Mouse (Mus musculus): ENCODE measurements around the gene Naa15.

Gene Naa15

GRCm38 (mm10) chr3:51517467-51517866, 102.5 kb downstream of the Naa15 start:
- no peak for DNase-seq (ENCODE audit: low read depth)

DNA sequence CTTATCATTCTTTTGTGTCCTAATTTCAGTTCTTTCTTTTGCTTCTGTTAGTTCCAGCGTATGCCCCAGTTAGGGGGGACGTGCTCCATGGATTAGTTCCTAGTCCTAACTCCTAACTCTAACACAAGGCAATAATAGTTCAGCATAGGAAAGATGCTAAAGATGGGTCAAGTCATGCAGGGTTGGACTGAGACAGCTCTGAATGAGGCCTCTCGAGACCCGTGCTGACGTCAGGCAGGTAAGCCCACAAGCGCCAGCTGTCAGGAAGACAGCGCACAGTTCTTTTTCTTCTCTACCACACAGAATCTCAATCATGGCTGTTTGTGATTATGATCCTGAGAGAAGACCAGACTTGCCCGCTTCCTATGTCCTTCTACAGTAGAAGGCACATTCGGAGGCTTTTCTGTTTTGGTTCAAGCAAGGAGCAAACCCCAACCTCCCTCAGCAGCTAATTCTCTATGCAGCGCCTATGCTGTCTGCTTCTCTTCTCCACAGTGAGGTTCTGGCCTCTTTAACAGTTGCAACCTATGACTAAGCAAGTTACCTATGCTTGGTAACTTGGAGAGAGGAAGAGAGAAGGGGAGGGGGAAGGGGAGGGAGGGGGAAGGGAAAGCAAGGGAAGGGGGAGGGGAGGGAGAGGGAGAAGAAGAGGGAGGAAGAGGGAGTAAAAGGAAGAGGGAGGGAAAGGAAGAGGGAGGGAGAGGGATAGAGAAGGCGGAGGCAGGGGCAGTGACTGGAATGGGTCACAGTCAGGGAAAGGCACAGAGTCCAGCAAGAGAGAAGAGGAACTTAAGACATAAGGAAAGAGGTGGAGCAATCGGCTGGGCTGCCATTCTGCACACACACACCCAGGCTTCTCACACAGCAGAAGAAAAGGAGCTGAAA, 103.2 kb downstream of the Naa15 start:
- DNase-seq (ENCODE audit: low read depth): no peak

GRCm38 (mm10) chr3:51518763-51519121, 103.8 kb downstream of the Naa15 start:
- no peak for DNase-seq (ENCODE audit: low read depth)

- DNase-seq (ENCODE audit: low read depth): no peak
Observed at GRCm38 (mm10) chr3:51521262-51521661, 106.3 kb downstream of the Naa15 start.

DNA sequence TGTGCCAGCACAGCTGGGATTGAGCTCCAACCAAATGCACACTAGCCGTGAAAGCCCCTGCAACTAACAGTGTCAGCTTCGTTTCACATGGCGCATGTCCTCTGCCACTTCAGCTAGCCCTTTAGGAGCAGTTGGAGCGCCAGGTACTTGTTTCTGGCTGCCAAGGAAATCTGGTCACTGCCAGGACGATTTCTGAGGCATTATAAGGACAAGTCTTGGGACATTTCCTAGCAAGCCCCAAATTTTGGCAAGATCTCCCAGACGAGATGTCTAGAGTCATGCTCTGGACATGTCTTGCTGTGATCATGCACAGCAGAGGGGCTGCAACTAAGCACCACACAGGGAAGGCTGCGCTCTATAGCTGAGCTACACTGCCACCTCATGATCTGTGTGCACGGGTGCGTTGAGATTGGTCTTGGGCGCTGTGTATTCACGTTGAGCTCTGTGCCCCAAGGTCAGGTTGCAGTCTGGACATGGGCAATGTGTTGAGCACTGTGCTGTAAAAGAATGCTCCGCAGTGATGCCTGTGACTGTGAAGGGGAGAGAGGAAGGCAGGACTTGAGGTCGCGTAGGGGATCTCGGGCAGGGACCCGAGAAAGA, 110.3 kb downstream of the Naa15 start:
- no peak for DNase-seq (ENCODE audit: low read depth)

Measured in induced T-regulatory cell, adult 2 months (primary cell).